Mouse (Mus musculus) heart, postnatal 14 days (tissue): Measurements from ENCODE around the gene Spata2. TPM values are rescaled to one million over a fixed set of nuclear protein-coding genes. Genes with fewer than 3 reads are reported as not detected.

Experiments used
- DNase-seq, 2 experiments: peaks; one replicate each; pipeline ENCODE4 v3.0.0; 2021 to 2022
- intact Hi-C: fragments of 180-260 bp; cut with DNase I; formaldehyde crosslinking; loops from one replicate; pipeline ENCODE4 v1.15.1; 2025
- total RNA-seq, 2 experiments: library from RNA; stranded (reverse); gene quantifications; 2 replicates each; pipeline ENCODE4 v1.2.3; 2021

Gene Spata2
- total RNA-seq, 2 experiments from 2014 or later: 18.2 to 20.9 TPM

DNA sequence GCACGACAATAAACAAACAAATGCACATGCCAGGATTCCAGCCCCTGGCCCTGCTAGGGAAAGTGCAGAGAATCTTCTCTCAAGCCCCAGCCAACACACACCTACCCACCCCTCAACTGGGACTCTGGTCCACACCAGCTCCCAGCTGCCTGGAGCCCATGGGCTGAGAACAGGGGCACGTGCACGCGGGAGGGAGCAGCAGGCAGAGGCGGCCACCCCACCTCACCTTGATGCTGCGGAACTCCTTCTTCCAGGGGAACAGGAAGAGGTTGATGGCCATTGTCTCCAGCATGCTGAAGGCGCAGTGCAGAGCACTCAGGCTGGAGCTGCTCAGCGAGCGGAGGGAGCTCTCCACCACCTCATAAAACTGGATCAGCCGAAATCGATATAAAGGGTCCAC is 7.8 kb downstream of the Spata2 start:
- intact Hi-C loops: no loop called here
- no peak for DNase-seq

GRCm38 (mm10) chr2:167483827-167484410 is 8.8 kb downstream of the Spata2 start:
- intact Hi-C loops: no loop called here
- no peak for DNase-seq

- intact Hi-C loops: no loop called here
- no peak for DNase-seq
These were observed 9.4 kb downstream of the Spata2 start for GRCm38 (mm10) chr2:167483081-167483826.

DNA sequence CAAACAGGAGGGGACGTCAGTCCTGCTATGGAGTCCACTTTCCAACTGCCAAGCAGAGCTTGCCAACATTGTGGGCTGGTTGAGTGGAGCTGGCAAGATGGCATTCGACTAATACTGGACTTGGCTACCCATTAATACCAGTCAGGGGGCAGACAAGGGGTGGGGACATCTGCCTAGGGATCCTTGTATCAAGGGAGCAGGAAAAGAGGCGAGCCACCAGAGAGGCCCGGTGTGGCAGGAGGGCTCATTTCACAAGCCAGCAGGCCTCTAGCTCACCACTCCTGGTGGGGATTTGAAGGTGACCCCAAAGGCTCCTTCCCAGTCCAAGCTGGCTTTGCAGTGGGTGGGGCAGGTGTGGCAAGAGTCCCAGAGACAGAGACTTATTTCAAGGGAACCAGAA is 10.0 kb downstream of the Spata2 start:
- no peak for DNase-seq
- intact Hi-C loops: no loop called here

DNA sequence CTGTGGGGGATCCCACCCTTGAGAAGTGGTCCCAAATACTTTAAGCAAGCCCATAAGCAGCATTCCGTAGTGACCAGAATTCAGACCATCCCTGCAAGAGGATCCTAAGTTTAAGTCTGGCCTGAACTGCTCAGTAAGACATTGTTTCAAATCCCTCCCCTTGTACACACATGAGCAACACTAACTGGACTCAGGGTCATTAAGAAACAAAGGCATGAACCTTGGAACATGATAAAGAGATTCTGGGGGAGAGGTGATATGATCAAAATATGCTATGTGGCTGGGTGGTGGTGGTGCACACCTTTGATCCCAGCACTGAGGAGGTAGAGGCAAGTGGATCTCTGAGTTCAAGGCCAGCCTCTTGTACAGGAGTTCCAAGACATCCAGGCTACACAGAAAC is 13.2 kb downstream of the Spata2 start:
- intact Hi-C loops: no loop called here
- DNase-seq: no peak

- no peak for DNase-seq
- intact Hi-C loops: no loop called here
These were observed 14.6 kb downstream of the Spata2 start for GRCm38 (mm10) chr2:167478128-167478527.

DNA sequence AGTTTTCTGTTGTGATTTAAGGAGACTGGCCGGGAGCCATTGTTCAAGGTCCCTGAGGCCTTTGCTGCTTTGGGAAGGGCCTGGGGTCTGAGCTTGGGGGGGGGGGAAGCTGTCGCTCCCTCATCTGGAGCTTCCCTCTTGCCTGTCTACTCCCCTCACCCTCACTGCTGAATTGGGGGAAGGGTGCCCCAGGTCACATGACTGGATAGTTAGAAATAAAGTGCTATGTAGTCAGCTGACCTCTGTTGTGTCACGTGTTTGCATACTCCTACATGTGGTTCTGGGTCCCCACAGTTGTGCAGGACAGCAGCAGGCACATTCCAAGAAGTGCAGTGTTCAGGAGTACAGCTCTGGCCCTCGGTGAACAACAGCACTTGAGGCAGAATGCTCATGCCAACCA is 15.9 kb downstream of the Spata2 start:
- intact Hi-C loops: no loop called here

DNA sequence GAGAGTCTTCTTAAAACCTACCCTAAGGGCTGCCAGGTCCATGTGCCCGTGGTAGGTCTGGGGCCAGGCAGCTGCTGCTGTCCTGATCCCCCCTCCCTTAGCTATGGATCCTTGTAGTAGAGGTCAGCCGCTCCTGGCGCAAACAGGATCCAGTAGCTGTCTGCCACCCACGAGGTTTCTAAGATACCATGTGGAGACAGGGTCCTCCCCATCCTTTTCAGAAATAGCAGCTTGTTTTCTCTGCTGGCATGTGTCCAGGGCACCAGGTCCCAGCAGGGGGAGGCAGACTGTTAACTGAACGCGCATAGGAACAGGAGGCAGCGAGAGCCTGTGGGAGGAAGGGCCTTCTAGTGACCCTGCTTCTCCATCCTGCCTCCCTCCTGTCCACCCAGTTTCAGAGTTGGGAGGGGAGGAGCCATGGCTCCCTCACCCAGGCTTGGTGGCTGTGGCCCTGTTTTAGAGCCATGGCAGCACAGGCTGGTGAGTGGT is 16.4 kb downstream of the Spata2 start:
- peak; percentile 58 to 73 for DNase-seq
- intact Hi-C loops: no loop called here

More for the DNA sequence above, 15.9 kb downstream of the Spata2 start:
- DNase-seq: no peak

GRCm38 (mm10) chr2:167475596-167475995 is 17.1 kb downstream of the Spata2 start:
- intact Hi-C loops: no loop called here
- DNase-seq: no peak

- intact Hi-C loops: no loop called here
- no peak for DNase-seq
These were observed 18.5 kb downstream of the Spata2 start for GRCm38 (mm10) chr2:167474218-167474617.

DNA sequence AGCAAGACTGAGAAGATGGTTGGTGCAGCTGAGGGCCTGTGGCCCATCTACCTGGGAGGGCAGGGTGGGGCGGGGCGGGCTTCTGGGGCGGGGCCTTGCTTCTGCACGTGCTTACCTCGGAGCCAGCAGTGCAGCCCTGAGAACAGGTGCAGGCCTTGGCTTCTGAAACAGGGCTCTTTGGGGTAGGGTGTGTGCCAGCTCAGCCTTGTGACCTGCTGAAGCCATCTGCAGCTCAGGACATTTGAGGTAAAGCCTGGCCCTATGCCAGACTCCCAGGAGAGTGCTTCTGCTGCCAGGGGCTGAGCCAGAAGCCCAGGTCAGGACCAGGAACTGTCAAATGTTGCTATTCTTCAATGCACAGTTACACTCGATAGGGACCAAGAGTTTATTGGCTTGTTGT is 21.1 kb downstream of the Spata2 start:
- DNase-seq: peak in 1 of 2 experiments; percentile 29
- intact Hi-C loops: no loop called here

DNA sequence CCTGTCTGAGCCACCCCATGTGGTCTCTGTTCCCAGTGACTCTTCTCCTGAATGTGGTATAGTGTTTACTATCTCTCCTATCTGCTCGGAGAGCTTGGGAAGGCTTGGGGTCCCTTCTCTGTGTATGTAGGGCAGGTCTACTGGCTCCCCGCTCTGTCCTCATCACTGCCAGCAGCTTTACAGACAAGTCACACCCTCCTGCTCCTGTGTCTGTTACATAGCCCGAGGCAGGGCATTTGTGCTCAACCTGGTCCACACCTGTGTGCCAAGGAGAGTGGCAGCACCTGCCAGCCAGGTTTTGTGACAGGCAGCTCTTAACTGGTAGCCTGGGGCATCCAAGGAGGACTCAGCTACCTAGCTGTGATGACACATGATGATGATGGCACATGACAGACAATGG is 22.1 kb downstream of the Spata2 start:
- DNase-seq: no peak
- intact Hi-C loops: no loop called here

DNA sequence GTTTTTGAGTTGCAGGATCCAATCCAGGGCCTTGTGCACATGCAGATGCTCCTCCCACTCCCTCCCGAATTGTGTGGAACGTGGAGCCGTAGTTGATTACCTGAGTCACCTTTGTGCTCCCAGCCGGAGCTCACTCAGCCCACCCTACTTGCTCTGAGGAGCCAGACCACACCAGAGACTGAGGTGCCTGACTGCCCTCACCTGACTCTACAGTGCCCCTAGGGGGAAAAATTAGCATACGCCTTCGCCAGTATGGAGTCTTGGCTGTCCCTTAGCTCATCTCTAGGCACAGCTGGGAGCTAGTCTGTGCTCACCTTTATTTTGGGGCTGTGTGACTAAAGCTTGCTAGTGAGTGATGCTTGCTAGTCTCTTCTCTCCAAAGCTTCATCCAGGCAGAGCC is 24.2 kb downstream of the Spata2 start:
- intact Hi-C loops: no loop called here
- DNase-seq: no peak

- DNase-seq: no peak
- intact Hi-C loops: no loop called here
These were observed 25.5 kb downstream of the Spata2 start for GRCm38 (mm10) chr2:167467214-167467613.

- DNase-seq: no peak
- intact Hi-C loops: no loop called here
These were observed 26.7 kb downstream of the Spata2 start for GRCm38 (mm10) chr2:167465951-167466350.

GRCm38 (mm10) chr2:167463802-167464201 is 28.9 kb downstream of the Spata2 start:
- intact Hi-C loops: loop anchor here (2.0 to 5.0 kb wide), 3 partner anchors 42 to 242 kb away; partner anchors contain the start of gene Slc9a8
- no peak for DNase-seq

- intact Hi-C loops: loop anchor here (2.0 to 5.0 kb wide), 3 partner anchors 41 to 241 kb away; partner anchors contain the start of gene Slc9a8
- peak; percentile 71 to 83 for DNase-seq
These were observed 29.7 kb downstream of the Spata2 start for GRCm38 (mm10) chr2:167462954-167463353.

DNA sequence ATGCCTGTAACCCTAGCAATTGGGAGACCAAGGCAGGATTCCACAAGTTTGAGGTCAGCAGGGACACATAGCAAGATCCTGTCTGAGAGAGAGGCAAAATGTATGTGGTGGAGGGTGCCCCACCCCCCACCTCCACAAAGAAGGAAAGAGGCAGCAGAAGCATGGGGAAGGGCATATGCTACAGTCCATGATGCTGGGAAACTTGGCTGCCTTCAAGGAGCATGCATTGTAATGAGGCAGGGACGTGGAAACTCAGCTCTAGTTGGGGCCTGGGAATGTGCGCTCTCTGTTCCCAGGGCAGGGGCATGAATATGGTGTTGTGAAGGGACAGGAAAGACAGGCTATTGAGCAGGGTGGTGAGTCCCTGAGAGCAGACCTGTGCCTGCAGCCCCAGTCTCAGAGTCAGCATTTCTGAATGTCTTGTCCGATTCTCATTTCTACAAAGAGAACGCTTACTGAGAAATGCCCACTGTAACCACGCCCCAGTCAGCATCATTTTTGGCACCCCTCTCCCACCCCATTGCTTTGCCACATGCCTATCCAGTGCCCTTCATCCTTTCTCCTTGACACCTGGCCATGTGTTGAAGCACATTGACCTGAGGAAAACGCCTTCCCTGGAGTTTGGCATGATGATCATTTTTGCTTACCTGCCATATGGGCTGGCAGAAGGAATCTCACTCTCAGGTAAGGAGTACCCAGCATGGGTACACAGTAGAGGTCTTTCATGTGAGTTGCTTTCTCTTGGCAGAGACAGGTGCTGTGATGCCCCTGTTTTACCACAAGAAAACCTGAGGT is 33.4 kb downstream of the Spata2 start:
- intact Hi-C loops: no loop called here
- DNase-seq: no peak

GRCm38 (mm10) chr2:167458548-167458947 is 34.1 kb downstream of the Spata2 start:
- intact Hi-C loops: no loop called here
- DNase-seq: no peak

DNA sequence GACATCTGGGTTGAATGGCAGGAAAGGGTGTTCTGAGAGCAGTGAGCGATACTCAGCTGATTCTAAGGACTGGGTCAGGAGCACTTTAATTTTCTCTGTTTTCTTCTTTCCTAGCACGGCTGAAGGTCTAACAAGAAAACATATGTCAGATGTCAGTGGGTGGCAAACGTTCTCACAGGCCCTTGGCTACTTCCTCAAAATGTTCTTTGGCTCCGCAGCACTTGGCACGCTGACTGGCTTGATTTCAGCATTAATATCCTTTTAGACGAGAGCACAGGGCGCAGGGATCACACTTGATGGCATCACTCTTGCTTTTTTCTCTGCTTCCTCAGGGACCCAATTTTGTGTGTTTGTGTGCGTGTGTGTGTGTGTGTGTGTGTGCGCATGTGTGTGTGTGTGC is 35.5 kb downstream of the Spata2 start:
- DNase-seq: no peak

DNA sequence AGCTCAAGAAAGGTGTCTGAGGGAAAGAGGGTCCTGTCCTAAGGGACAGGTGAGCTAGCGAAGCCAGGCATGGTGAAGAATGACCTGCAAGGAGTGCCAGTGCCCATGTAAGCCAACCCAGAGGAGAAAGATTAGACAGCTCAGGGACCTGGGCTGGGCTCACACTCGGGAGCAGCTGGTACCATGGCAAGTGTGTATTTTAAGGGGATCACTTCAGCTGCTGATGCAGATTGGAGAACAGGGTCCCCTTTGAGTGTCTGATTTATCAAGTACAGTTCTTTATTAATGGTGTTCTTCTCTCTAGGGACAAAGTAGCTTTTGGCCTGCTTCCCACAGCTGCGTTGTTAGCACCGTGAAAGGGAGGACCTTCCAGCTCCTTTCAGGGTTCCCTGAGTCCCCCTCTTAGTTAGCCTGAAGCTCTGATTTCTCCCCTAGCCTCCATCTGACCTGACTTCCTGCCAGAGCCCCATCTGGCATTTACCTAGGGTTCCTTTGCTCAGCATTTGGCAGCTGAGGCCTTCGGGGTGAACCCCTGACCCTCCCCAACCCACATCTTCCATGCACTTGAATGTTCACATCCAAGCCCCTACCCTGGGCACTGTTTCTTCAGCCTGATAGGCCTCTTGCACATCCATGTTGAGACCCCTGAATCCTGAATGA is 36.2 kb downstream of the Spata2 start:
- no peak for DNase-seq
- intact Hi-C loops: no loop called here

More for the DNA sequence above, 35.5 kb downstream of the Spata2 start:
- intact Hi-C loops: no loop called here
